Mouse (Mus musculus) forebrain, embryonic 11.5 days (tissue): ENCODE results near the gene Fxn. TPM values are rescaled to one million over a fixed set of nuclear protein-coding genes. Genes with fewer than 3 reads are reported as not detected.

ENCODE experiments used
- ATAC-seq: fragments of 200-750 bp; cut with Nextera tagmentation; replicated peaks from 2 replicates; pipeline ENCODE4 v1.8.0; 2017; ENCODE audit warnings: moderate TSS enrichment; ENCODE audit not compliant: low FRiP score
- DNase-seq: peaks from one replicate; pipeline ENCODE4 v3.0.0-alpha.2; 2017; ENCODE audit warnings: low spot score
- H3K27ac ChIP-seq: fragments of 300-500 bp; sonication (generic); 2 replicates; pipeline ENCODE4 v1.5.1; 2014; ENCODE audit warnings: low read depth, low read length
- H3K27me3 ChIP-seq: fragments of 300-500 bp; sonication (generic); 2 replicates; pipeline ENCODE4 v1.6.1; 2014; ENCODE audit warnings: mild to moderate bottlenecking, low read length, mixed read lengths; ENCODE audit not compliant: control insufficient read depth, insufficient read depth
- H3K36me3 ChIP-seq: fragments of 300-500 bp; sonication (generic); 2 replicates; pipeline ENCODE4 v1.6.1; 2014; ENCODE audit warnings: mild to moderate bottlenecking, low read length, moderate library complexity, mixed read lengths; ENCODE audit not compliant: control insufficient read depth, insufficient read depth
- H3K4me1 ChIP-seq: fragments of 300-500 bp; sonication (generic); replicated peaks from 2 replicates; pipeline ENCODE4 v1.6.1; 2014; ENCODE audit warnings: low read length, mixed read lengths; ENCODE audit not compliant: control insufficient read depth, insufficient read depth
- H3K4me2 ChIP-seq: fragments of 300-500 bp; sonication (generic); 2 replicates; pipeline ENCODE4 v1.6.1; 2014; ENCODE audit warnings: low read depth, mild to moderate bottlenecking, low read length, moderate library complexity, mixed read lengths; ENCODE audit not compliant: severe bottlenecking
- H3K4me3 ChIP-seq: fragments of 300-500 bp; sonication (generic); 2 replicates; pipeline ENCODE4 v1.5.1; 2014; ENCODE audit warnings: low read depth, low read length
- H3K9ac ChIP-seq: fragments of 300-500 bp; sonication (generic); 2 replicates; pipeline ENCODE4 v1.6.1; 2014; ENCODE audit warnings: low read length
- H3K9me3 ChIP-seq: fragments of 300-500 bp; sonication (generic); 2 replicates; pipeline ENCODE4 v1.6.1; 2016; ENCODE audit warnings: low read length, mixed read lengths; ENCODE audit not compliant: control insufficient read depth
- WGBS: fragments of 180-500 bp; shearing (Covaris S2); extraction: QIAGEN DNeasy Blood & Tissue Kit; methylation state at CpG from one replicate; pipeline ENCODE4 v1.1.7; 2014; 5-methylcytosine and 5-hydroxymethylcytosine counted together
- polyA plus RNA-seq: library from polyadenylated mRNA; unstranded; fragments of >200 nt; fragmentation: Nextera tagmentation; extraction: Ambion mirVana; gene quantifications from 2 replicates; pipeline ENCODE4 v1.2.1, GENCODE M21; 2014

Fxn gene
- polyA plus RNA-seq, 1 experiment from 2014 or later, result 53.3 TPM

- Histone ChIP-seq H3K4me2 (no peak overlapping the region), H3K27ac (no peak overlapping the region), H3K4me3 (no peak overlapping the region), H3K27me3 (peaks cover 5% of the 10 kb centered on the region), H3K9me3 (no peaks in the 10 kb centered on the region), H3K9ac (no peak overlapping the region), H3K36me3 (no peaks in the 10 kb centered on the region), H3K4me1 (no peaks in the 10 kb centered on the region; the same call in 1 of the 2 replicates)
- ATAC-seq (no peak), DNase-seq (no peak)
- WGBS, result 76% methylated on average over 9 of the region's 9 CpGs
These were observed 61.4 kb downstream of the Fxn start for GRCm38 (mm10) chr19:24219011-24219410.

DNA sequence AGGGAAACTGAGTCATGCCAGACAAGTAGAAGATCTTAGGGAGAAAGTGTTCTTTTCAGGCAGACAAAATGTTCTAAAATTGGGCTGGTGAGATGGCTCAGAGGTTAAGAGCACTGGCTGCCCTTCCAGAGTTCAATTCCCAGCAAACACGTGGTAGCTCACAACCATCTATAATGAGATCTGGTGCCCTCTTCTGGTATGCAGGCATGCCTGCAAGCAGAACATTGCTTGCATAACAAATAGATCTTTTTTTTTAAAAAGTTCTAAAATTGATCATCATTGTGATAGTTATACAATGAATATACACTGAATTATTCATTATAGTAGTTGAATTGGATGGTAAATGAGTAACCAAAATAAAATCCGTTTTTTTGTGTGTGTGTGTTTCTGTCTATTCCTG lies 62.1 kb downstream of the Fxn start:
- H3K4me1 ChIP-seq, result no peaks in the 10 kb centered on the region; the same call in 1 of the 2 replicates
- no peak overlapping the region for H3K4me3 ChIP-seq
- no peak overlapping the region for H3K27ac ChIP-seq
- H3K9ac ChIP-seq, result no peak overlapping the region
- no peak overlapping the region for H3K4me2 ChIP-seq
- ATAC-seq (no peak), DNase-seq (no peak)
- no peaks in the 10 kb centered on the region; the same call in 1 of the 2 replicates for H3K27me3 ChIP-seq
- no peaks in the 10 kb centered on the region for H3K36me3 ChIP-seq
- WGBS, result 37% methylated on average over 2 of the region's 2 CpGs
- H3K9me3 ChIP-seq, result no peaks in the 10 kb centered on the region

DNA sequence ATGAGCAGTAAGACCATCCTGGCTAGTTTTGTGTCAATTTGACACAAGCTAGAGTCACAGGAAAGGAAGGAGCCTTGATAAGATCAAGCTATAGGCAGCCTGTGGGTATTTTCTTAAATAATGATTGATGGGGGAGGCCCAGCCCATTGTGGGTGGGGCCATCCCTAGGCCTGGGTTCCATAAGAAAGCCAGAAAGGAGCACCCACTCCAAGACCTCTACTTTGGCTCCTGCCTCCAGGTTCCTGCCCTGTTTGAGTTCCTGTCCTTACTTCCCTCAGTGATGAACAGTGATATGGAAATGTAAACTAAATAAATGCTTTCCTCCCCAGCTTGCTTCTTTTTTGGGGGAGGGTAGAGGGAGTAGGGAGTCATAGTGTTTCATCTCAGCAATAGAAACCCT lies 62.6 kb downstream of the Fxn start:
- no peak for DNase-seq
- H3K9ac ChIP-seq, result no peak overlapping the region
- no peak for ATAC-seq
- H3K27ac ChIP-seq, result no peak overlapping the region
- H3K4me1 ChIP-seq, result no peaks in the 10 kb centered on the region; the same call in 1 of the 2 replicates
- H3K4me2 ChIP-seq, result no peak overlapping the region
- H3K4me3 ChIP-seq, result no peak overlapping the region
- H3K9me3 ChIP-seq, result no peaks in the 10 kb centered on the region
- H3K36me3 ChIP-seq, result no peaks in the 10 kb centered on the region
- H3K27me3 ChIP-seq, result no peaks in the 10 kb centered on the region; the same call in 1 of the 2 replicates

GRCm38 (mm10) chr19:24216771-24217170 lies 63.6 kb downstream of the Fxn start:
- ATAC-seq, result no peak
- no peak overlapping the region for H3K9ac ChIP-seq
- 77% methylated on average over 9 of the region's 9 CpGs for WGBS
- no peaks in the 10 kb centered on the region for H3K9me3 ChIP-seq
- H3K4me1 ChIP-seq, result no peaks in the 10 kb centered on the region; the same call in 1 of the 2 replicates
- peak overlapping the region; percentile 2; the same call in 1 of the 2 replicates for H3K4me2 ChIP-seq
- no peak for DNase-seq
- H3K27me3 ChIP-seq, result no peaks in the 10 kb centered on the region
- no peak overlapping the region for H3K4me3 ChIP-seq
- no peaks in the 10 kb centered on the region for H3K36me3 ChIP-seq
- no peak overlapping the region for H3K27ac ChIP-seq

DNA sequence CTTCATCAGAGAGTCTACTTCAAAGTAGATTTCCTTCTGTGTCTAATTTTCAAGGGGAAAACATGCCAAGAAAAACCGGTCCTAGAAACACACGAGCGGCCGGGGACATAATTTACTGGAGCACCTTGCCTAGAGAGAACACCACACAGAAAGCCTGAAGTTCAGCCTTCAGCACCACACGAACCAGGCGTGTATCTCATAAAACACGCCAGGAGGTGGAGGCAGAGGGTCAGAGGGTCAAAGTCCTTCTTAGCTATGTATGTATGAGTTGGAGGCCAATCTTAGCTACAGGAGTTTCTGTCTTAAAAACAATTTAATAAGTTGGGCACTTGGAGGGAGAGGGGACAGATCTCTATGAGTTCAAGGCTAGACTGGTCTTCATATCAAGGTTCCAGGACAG lies 65.5 kb downstream of the Fxn start:
- Histone ChIP-seq H3K36me3 (no peaks in the 10 kb centered on the region), H3K4me2 (no peak overlapping the region), H3K9ac (no peak overlapping the region), H3K9me3 (no peaks in the 10 kb centered on the region), H3K27me3 (no peaks in the 10 kb centered on the region), H3K4me1 (no peaks in the 10 kb centered on the region; the same call in 1 of the 2 replicates), H3K4me3 (no peak overlapping the region), H3K27ac (no peak overlapping the region)
- ATAC-seq (no peak), DNase-seq (no peak)
- 82% methylated on average over 7 of the region's 7 CpGs for WGBS

GRCm38 (mm10) chr19:24213299-24213698 lies 67.1 kb downstream of the Fxn start:
- Histone ChIP-seq H3K27me3 (no peaks in the 10 kb centered on the region), H3K4me1 (no peaks in the 10 kb centered on the region), H3K4me3 (no peak overlapping the region), H3K9ac (no peak overlapping the region), H3K4me2 (no peak overlapping the region), H3K9me3 (no peaks in the 10 kb centered on the region), H3K27ac (no peak overlapping the region), H3K36me3 (no peaks in the 10 kb centered on the region)
- 57% methylated on average over 7 of the region's 7 CpGs for WGBS
- ATAC-seq, result no peak
- DNase-seq, result no peak

DNA sequence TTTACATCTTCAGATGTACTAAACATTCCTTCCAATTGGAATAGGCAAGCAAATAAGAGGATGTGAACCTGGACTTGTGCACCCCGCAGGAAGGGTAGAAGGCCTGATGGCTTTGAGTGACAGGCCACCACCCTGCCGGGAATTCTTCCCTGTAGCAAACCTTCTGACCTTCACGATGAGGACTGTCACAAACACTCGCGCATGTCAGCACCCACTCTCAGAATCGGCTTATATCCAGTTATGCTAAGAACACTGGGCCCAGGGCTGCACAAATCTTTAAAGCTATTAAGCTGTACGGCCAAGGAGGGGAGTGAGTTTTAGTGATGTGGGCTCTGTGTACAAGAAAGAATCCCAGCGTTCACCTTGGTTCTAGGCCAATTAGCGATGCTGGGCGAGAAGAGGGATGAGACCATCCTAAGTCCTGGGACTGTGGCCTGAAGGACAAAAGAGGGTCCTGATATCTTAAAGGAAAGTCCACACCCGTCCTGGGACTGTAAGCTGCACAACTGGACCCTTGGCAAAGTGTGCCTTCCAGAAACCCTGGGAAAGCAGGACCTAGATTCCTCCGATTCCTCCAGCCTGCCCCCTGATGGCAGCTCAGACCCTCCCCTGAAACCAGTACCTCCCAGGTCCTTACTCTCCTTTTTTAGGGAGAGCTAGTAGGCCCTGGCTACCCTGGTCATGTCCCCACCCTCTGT lies 67.7 kb downstream of the Fxn start:
- no peak for ATAC-seq
- DNase-seq, result no peak
- Histone ChIP-seq H3K4me3 (no peak overlapping the region), H3K27me3 (no peaks in the 10 kb centered on the region), H3K9ac (no peak overlapping the region), H3K27ac (no peak overlapping the region), H3K36me3 (no peaks in the 10 kb centered on the region), H3K9me3 (no peaks in the 10 kb centered on the region), H3K4me2 (no peak overlapping the region), H3K4me1 (no peaks in the 10 kb centered on the region)
- WGBS, result 88% methylated on average over 12 of the region's 12 CpGs
